Mouse (Mus musculus) cortical plate, adult 2 months (tissue): Measurements from ENCODE around the gene LTO1.

Experiments used
- CTCF ChIP-seq: fragments of 200-500 bp; IDR thresholded peaks from 2 replicates; pipeline ENCODE4 v1.5.1; 2011; ENCODE audit warnings: mild to moderate bottlenecking, control low read depth, low read length; ENCODE audit not compliant: insufficient read depth; ENCODE audit errors: extremely low read depth
- POLR2A ChIP-seq: fragments of 200-500 bp; IDR thresholded peaks from 2 replicates; pipeline ENCODE4 v1.6.1; 2011; ENCODE audit warnings: mild to moderate bottlenecking, low read length, control low read depth; ENCODE audit not compliant: insufficient read depth; ENCODE audit errors: extremely low read depth

DNA sequence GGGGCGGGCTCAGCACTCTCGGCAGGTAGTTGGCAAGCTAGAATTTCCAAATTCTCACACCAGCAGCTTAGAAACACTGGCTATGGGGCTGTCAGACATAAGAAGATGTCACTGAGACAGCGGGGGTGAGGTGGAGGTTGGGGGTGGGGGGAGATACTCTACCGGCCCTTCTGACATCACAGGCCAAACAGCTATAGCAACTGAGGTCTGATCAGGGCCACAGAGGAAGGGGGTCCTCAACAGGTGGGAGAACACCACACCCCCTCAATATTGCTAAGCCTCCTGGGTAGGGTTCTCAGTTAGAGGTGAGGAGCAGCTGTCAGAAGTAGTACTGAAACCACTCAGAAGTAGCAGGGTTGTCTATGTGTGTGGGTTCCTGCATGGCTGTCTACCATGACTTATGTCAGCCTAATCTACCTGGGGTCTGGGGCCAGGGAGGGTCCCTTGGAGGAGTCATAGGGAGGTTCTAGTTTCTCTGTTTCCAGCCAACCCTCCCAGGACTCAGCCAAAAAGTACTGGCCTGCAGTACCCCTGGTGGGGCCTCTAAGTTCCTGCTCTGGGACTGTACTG, 21.5 kb downstream of the LTO1 start:
- TF ChIP-seq CTCF = no peak
- TF ChIP-seq POLR2A = no peak
